Mouse (Mus musculus) neural tube, embryonic 10.5 days (tissue): ENCODE results near the gene Rnps1.
"Not testable (repeated sequence)": the region's sequence is repeated elsewhere in the genome, so short reads cannot be mapped to it uniquely, and the experiment has no call there.

Experiments
- DNase-seq: peaks from one replicate; pipeline ENCODE4 v3.0.0-alpha.2; 2017; ENCODE audit warnings: low spot score; ENCODE audit errors: extremely low spot score

The Rnps1 gene

DNA sequence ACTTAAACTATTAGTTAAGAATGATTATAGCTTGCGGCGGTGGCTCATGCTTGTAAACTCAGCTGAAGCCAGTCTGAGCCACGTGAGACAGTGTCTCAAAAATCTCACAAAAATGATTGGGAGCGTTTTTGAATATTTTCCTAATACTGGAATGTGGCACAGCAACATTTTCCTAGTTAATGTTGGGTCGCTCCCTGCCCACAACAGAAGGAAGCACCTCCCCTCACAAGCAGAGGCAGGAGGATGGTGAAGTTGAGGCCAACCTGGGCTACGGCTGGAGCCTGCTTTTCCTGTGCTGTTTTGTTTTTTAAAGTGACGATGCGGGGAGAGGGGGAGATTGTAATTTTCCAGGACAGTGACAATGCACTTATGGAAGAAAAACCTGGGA is 12.8 kb downstream of the Rnps1 start:
- DNase-seq: peak; percentile 22

DNA sequence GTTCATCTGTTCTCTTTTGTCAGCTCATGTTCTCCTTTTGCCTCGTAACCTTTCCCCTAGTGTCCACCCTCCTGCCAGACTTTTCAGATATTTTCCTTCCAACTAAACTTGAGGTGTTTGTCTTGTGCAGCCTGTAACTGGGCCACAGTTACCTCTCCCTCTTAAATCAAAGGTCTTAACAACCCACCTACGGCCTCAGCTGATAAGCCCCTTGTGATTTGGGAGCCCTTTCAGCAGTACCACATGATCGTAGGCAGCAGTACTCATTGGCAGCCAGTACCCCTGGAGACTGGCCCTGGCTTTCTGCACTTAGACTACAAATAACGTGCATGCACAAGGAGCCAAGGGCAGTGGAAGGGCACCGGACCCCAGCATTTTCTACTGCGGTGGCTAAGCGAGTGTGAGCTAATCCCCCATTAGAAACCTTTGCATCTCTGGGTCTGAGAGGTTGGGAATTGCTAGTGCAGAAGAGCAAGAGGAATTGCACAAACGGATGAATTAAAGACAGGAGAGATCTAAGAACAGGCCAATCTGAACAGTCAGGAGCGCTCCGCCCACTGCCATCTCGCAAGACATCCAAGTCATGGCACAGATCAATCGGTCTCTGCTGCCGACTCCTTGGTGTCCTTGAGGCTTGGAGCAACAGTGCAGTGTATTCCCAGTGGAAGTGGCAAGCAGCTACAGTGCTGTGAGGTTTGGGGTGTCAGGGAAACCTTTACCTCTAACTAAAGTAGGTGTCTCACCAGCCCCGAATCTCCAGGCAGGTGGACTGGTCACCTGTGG is 15.0 kb downstream of the Rnps1 start:
- no peak for DNase-seq

DNA sequence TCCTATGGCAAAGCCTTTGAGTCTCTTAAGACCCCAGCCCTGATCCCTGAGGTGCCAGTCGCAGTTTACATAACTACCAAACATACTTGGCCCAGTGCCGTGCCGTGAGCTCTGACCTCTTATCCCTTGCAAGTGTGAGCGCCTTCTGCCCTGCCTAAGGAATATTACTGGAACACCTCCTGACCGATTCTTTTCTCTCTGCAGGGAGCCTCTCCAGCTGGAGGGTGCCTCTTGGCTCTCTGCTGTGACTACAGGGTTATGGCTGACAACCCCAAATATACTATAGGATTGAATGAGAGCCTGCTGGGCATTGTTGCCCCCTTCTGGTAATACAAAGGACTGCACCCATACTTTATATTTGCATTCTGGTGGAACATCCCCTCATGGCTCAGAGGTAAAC is 22.7 kb downstream of the Rnps1 start:
- DNase-seq: peak; percentile 32

DNA sequence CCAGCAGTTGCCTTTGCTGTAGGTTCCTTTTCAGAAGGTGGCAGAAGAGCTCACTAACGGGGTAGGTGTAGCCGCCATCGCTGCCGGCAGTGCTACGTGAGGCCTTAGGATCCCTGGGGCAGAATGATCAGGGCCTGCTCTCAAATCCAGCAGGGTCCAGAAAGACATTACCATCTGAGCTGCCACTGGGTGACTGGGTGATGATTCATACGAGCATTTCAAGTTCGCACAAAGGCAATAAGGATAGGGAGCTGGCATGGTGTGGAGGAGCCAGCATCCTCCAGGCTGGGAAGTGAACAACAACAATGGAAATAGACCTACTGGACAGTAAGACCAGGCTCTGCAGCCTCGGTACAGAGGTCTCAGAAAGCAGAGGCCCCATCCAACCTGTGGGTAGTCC is 26.0 kb downstream of the Rnps1 start:
- no peak for DNase-seq

DNA sequence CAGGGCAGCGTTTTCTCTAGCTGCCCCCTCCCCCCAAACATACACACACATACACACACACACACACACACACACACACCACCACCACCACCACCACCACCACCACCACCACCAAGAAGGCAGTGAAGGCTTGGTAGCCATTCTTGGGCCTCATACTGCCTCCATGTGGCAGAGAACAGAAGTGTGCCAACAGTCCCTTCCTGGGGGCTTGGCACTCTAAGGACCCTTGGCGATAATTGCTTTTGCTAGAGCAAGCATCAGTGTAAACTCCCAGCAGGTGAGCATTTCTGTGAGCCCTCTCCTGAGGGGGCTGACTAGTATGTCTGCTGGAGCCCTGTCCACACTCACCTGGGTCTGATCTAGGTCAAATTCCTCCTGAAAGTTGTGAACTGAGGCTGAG is 26.8 kb downstream of the Rnps1 start:
- DNase-seq: no peak

DNA sequence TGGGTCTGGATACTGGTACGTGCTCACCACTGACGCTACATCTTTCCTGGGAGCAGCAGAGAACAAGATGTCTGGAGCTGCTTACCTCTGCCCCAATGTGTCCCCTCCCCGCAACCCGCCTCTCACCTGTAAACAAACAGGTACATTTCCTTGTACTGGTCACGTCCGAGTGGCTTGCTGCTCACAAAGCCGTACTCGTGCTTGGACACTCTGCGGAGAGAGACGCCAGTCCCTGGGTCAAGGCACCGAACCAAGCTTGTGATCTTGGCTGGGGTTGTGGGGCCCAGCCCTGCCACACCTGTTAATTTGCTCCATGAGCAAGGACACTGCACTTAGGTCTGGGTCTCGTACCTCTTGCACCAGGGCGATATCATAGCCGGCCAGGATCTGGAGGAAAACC is 27.7 kb downstream of the Rnps1 start:
- no peak for DNase-seq

DNA sequence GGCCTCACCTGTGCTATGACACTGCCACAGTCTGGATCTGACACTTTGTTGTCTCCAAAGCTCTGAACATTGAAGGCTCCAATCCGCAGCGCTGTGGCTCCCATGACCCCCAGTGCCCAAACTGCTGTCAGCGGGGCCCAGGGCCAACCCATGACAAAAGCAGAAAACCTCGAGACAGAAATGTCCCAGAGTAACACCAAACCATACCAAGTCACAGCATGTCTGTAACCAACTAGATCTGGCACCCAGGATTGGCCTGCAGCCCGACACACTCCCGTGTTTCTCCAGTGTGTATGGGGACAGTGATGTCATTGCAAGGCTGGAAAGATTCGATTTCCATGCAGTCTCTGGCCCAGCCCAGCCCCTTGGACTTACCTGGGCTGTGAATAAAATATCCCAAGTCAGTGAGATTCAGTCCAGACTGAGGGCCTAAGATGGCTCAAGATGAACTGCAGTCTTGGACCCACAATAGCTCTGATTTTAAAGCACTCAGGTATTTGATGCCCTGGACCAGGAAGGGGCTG is 28.3 kb downstream of the Rnps1 start, which contains the start of gene Dnase1l2:
Dnase1l2 (minus strand) TSS at position 474 of the 524 bp plus-strand sequence.
- no peak for DNase-seq

GRCm38 (mm10) chr17:24443409-24443808 is 29.0 kb downstream of the Rnps1 start:
- DNase-seq: no peak

GRCm38 (mm10) chr17:24446590-24446989 is 32.2 kb downstream of the Rnps1 start:
- no peak for DNase-seq

DNA sequence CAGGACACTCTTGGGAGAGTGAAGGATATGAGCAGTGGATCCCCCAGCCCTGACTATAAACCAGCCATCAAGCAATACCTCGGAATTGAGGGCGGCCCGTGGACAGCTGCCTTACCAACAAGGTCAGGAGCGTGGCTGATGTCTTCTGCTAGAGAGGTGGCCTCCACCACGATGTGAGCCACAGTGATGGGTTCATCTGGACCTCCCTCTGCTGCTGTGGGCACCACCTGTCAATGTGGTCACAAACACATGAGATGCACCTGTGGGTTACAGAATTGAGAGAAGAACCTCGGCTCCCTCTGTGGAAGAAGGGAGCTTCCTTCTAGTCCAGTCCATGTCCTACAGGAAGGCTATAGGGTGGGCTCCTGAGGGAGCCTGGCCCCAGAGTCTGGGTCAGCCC is 35.1 kb downstream of the Rnps1 start:
- no peak for DNase-seq

GRCm38 (mm10) chr17:24451220-24451619 is 36.9 kb downstream of the Rnps1 start:
- DNase-seq: no peak

GRCm38 (mm10) chr17:24453372-24453771 is 39.0 kb downstream of the Rnps1 start:
- no peak for DNase-seq

DNA sequence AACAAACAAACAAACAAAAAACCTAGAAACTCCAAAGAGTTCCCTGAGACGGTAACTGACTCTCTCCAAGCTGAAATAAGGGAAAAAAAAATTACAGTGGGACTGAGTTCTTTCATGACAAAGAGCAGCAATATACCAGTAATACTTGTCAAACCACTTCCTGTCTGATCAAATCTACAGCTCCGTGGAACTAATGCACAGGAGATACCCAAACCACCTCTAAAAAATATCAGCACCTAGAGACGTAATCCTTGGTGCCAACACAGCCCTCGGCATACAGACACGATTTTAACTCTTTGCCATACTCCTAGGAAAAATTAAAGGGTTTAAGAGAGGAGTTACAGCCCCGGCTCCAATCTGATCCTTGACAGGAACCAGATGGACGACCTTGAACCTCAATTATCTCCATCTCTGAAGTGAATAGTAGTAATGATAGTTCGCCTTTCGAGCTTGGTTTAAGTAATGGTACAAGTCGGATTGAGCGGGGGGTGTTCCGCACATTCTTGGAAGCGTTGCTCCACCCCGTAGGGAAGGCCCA is 39.9 kb downstream of the Rnps1 start:
- DNase-seq: no peak

- DNase-seq: peak; percentile 98
These were observed 40.6 kb downstream of the Rnps1 start for GRCm38 (mm10) chr17:24454756-24455522.

DNA sequence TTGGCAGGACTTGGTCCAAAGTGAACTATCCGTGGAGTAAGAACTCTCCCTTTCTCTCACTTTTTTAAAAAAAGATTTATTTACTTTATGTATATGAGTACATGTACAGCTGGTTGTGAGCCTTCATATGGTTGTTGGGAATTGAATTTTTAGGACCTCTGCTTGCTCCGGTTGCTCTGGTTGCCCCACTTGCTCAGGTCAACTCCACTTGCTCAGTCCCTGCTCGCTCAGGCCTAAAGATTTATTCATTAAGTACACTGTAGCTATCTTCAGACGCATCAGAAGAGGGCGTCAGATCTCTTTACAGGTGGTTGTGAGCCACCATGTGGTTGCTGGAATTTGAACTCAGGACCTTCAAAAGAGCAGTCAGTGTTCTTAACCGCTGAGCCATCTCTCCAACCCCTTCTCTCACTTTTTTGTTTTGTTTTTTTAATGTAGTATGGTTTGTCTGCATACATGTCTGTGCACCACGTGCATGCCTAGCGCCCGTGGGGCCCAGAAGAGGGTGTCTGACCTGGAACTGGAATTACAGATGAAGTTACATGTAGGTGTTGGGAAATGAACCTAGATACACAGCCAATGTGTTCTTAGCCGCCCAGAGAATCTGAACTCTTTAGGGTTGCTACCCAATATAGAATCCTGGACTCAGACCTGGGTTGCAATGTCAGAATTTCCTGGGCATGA is 41.3 kb downstream of the Rnps1 start:
- not testable (repeated sequence) for DNase-seq

DNA sequence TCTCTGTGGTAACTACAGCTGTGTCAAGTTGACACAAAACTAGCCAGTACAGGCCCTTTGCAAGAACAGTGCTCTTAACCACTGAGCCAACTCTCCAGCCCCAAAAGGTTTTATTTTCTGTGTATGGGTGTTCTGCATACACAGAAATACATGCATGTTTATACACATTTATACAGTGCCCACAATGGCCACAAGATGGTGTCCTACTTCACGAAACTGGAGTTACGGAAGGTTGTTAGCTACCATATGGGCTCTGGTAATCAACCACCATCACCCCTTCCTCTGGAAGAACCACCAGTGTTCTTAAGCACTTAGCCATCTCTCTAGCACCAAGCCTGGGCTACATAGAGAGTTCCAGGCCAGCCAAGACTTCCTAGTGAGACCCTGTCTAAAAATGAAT is 47.2 kb downstream of the Rnps1 start:
- no peak for DNase-seq

DNA sequence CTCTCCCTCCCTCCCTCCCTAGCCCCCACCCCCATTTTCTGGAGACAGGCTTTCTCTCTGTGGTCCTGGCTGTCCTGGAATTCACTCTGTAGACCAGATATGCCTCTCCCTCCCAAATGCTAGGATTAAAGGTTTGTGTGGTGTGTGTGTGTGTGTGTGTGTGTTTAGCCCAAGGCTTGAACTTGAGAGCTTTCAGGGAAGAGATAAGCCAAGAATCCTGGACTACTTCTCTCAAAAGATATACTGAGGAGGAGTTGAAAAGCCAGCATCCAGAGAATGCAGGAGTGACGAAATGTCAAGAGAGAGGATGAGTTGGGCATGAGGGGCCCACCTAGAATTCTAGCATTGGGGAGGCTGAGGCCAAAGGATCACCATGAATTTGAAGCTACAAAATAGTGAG is 48.6 kb downstream of the Rnps1 start:
- DNase-seq: no peak

- no peak for DNase-seq
These were observed 49.2 kb downstream of the Rnps1 start for GRCm38 (mm10) chr17:24463374-24464133.

DNA sequence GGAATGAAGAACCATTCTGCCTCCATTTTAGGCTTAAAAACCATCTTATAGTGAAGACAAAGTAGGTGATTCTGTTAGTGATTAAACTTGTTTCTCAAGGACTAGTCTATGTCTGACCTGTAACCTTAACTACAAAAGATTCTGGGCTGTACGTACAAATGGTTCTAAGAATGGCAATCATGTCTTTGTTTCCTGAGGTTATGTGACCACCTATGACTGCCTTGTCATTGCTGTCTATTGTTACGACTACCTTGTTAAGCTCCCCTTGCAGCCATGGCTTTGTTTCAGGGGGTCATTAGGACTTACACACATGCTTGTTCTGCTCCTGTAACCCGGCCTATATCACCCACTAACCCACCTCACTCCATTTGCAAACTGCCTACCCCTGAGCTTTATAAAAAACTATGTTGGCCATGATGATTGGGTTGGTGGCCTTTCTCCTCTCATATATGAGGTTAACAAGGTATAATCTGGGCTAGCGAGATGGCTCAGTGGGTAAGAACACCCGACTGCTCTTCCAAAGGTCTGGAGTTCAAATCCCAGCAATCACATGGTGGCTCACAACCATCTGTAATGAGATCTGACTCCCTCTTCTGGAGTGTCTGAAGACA is 54.4 kb downstream of the Rnps1 start:
- DNase-seq: no peak

- no peak for DNase-seq
These were observed 55.1 kb downstream of the Rnps1 start for GRCm38 (mm10) chr17:24469336-24469909.
